Mouse (Mus musculus) cortical plate, adult 2 months (tissue): Measurements from ENCODE around the gene Hist1h3b. TPM values are rescaled to one million over a fixed set of nuclear protein-coding genes. Genes with fewer than 3 reads are reported as not detected.

Experiments
- H3K27ac ChIP-seq: fragments of 200-500 bp; 2 replicates; pipeline ENCODE4 v1.5.1; 2012; ENCODE audit warnings: low read length, control low read depth, inconsistent platforms; ENCODE audit not compliant: insufficient read depth
- H3K4me1 ChIP-seq: fragments of 200-500 bp; 2 replicates; pipeline ENCODE4 v1.6.1; 2011; ENCODE audit warnings: low read length; ENCODE audit not compliant: control insufficient read depth, insufficient read depth
- H3K4me3 ChIP-seq: fragments of 200-500 bp; 2 replicates; pipeline ENCODE4 v1.5.1; 2011; ENCODE audit warnings: mild to moderate bottlenecking, low read length, control low read depth; ENCODE audit not compliant: insufficient read depth
- CTCF ChIP-seq: fragments of 200-500 bp; IDR thresholded peaks from 2 replicates; pipeline ENCODE4 v1.5.1; 2011; ENCODE audit warnings: mild to moderate bottlenecking, control low read depth, low read length; ENCODE audit not compliant: insufficient read depth; ENCODE audit errors: extremely low read depth
- POLR2A ChIP-seq: fragments of 200-500 bp; IDR thresholded peaks from 2 replicates; pipeline ENCODE4 v1.6.1; 2011; ENCODE audit warnings: mild to moderate bottlenecking, low read length, control low read depth; ENCODE audit not compliant: insufficient read depth; ENCODE audit errors: extremely low read depth
- polyA plus RNA-seq: library from polyadenylated mRNA; depleted of rRNA; stranded (reverse); fragments of >200 nt; gene quantifications from 2 replicates; pipeline ENCODE4 v1.2.3, GENCODE M21; 2012

Gene Hist1h3b
- polyA plus RNA-seq, 1 experiment: 0.77 TPM

DNA sequence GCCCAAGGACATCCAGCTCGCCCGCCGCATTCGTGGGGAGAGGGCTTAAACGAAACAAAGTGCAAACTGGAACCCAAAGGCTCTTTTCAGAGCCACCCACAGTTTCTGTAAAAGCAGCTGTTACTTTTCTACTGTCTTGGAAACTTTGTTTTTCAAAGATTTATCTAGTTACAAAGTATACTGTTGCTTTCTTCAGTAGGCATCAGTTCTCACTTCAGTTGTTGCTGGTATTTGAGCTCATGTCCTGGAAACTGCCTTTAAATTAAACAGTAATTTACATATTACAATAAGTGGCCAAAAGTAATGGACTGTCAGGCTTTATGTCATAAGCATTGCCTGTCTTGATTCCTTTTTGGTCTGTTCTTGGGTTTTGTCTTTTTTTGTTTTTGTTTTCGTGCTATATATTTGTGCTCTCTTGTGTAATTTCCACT is 690 bp downstream of the Hist1h3b start:
- Histone ChIP-seq H3K4me3 (no peak overlapping the region), H3K4me1 (no peaks in the 10 kb centered on the region), H3K27ac (no peak overlapping the region)
- TF ChIP-seq POLR2A (no peak), CTCF (no peak)

DNA sequence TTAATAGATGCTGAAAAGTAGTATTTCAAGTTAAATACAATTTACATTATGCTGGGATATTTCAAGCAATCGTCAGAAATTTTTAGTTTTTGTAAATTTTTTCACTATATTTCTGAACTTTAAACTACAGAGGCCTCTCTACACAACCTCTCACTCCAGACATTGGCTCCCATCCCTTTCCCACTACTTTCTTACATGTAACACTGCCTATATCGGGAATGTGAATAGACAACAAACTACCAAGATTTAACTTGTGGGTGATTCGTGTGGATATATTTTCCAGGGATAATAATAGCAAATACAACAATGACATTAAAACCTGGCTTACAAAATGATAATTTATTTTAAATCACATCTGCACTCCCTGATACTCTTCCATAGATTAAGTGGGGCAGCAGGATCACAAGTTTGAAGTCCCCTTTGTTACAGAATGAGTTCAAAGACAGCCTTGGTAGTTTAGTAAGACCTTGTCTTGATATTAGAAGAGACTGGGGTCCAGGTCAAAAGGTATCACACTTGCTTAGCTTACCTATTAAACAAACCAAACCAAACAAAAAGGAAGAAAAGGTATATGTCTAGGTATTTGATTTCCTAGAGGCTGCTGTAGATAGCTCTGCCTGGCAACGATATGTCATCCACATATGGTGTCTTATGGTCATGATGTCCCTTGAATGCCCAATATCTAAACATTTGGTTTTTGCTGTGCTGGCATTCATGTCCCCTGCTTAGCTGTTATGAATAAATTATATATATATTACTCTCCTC is 1.4 kb downstream of the Hist1h3b start:
- TF ChIP-seq POLR2A (no peak), CTCF (no peak)
- no peak overlapping the region for H3K4me3 ChIP-seq
- H3K4me1 ChIP-seq: no peaks in the 10 kb centered on the region

DNA sequence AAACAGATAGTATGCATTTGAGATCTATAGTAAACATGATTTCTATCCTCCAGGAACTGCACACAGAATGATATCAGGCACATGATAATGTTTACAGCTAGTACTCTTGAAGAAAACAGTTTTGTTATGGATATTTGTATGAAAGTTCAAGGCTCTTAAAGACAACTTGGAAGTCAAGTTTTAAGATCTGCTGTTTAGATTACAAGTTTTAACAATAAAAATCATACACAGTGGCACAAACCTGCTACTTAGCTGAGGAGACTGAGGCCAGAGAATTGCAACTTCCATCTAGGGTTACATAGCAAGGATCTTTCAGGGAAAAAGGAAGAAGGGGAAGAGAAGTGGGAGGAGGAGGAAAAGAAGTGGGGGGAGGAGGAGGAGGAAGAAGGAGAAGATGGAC is 2.9 kb downstream of the Hist1h3b start:
- TF ChIP-seq POLR2A (no peak), CTCF (no peak)
- Histone ChIP-seq H3K4me3 (no peak overlapping the region), H3K27ac (no peak overlapping the region), H3K4me1 (no peaks in the 10 kb centered on the region)

More for the DNA sequence above, 1.4 kb downstream of the Hist1h3b start:
- H3K27ac ChIP-seq: no peak overlapping the region

DNA sequence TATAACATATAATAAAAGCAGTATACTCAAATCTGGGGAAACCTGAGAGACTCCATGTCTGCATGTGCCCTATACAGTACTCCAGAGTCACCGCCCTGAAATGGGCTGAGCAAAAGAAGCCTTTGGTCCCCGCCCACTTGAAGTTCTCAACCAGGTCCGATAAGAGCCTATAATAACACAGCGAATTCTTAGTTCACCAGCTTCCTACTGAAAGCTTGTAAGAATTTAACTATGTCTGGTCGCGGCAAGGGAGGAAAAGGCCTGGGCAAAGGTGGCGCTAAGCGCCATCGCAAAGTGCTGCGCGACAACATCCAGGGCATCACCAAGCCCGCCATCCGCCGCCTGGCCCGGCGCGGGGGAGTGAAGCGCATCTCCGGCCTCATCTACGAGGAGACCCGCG is 4.7 kb downstream of the Hist1h3b start, which contains the start of gene Hist1h4b:
TSS of gene Hist1h4b (plus strand) at position 224 of the 400 bp plus-strand sequence.
- Histone ChIP-seq H3K4me3 (peak within 1 kb of the TSS; percentile 51), H3K27ac (peak within 1 kb of the TSS; percentile 32), H3K4me1 (no peaks in the 10 kb centered on the region)
- TF ChIP-seq POLR2A: peak; percentile 93
- no peak for TF ChIP-seq CTCF

DNA sequence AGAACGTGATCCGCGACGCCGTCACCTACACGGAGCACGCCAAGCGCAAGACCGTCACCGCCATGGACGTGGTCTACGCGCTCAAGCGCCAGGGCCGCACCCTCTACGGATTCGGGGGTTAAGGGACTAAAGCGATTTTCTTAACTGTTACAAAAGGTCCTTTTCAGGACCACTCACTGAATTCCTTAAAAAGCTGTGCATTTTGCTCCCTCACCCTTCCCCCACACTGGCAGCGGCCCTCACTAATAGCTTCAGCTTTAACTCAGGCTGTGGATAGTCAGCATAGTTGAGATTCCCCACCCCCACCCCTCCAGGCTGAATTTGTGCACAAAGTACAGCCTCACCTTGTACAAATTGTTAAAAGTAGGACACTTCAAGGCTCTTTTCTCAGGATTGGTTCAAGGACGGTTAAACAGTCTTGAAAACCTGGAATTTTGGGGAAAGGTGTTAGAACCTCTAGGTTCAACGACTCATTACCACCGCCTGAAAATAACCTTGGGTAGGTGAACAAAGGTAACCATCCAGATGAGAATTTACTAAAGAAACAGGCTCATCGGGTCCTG is 5.2 kb downstream of the Hist1h3b start:
- H3K27ac ChIP-seq: peak overlapping the region; percentile 32
- peak overlapping the region; percentile 51 for H3K4me3 ChIP-seq
- TF ChIP-seq POLR2A: no peak
- TF ChIP-seq CTCF: no peak

DNA sequence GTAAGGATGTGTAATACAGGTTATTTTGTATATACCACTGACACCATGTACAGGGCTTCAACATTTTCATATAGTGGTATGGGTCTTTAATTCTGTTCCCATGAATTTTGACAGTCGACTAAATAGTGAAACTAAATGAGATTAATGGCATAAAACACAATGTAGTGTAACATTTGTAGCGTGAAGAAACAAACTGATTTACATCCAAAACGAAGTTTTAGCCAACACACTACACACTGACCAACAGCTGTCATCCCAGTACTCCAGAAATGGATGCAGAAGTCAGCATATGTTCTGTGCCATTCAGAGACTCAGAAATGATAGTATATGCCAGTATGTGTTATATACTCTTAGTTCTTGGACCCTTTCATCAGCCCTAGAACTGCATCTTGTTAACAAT is 5.9 kb downstream of the Hist1h3b start:
- H3K4me1 ChIP-seq: no peaks in the 10 kb centered on the region
- no peak for TF ChIP-seq POLR2A
- TF ChIP-seq CTCF: no peak
- H3K27ac ChIP-seq: no peak overlapping the region
- no peak overlapping the region for H3K4me3 ChIP-seq

More for the DNA sequence above, 5.2 kb downstream of the Hist1h3b start:
- H3K4me1 ChIP-seq: no peaks in the 10 kb centered on the region

DNA sequence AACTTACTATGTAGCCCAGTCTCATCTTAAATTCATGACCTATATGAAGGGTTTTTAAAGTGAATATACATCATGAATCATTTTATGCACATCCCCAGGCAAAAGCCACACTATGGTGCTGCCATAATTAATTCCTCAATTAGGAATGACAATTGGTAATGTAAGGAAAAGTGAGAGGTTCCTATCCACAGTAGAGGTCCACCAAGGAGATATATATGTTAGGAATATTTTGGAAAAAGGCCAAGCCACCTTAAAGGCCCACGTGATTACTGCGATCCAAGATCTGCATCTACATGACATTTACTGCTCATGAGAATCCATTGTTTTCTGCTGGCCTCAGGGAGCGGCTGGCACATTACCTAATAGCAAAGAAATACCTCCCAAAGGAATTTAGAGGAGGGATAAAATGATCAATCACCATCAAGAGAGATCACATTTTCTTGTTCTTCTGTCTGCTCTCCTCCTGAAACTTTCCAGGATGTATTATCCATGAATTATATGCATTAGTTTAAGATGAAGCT is 7.2 kb downstream of the Hist1h3b start:
- H3K27ac ChIP-seq: no peak overlapping the region
- no peak overlapping the region for H3K4me3 ChIP-seq
- no peaks in the 10 kb centered on the region for H3K4me1 ChIP-seq
- no peak for TF ChIP-seq POLR2A
- no peak for TF ChIP-seq CTCF

DNA sequence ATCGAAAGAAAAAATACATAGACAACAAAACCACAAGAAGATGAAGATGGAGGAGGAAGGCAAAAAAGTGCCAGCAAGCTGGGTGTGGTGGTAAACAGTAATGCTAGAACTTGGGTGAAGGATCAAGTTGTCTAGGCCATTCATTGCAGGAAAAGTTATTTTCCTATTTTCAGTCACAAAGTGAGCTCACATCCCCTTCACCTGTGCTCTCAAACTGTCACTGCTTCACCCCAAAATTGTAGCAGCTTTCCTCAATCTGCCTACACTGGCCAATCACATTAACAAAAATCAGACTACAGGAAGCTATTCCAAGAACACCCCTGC is 7.8 kb downstream of the Hist1h3b start:
- Histone ChIP-seq H3K27ac (no peak overlapping the region), H3K4me3 (no peak overlapping the region), H3K4me1 (no peaks in the 10 kb centered on the region)
- TF ChIP-seq POLR2A (no peak), CTCF (no peak)

DNA sequence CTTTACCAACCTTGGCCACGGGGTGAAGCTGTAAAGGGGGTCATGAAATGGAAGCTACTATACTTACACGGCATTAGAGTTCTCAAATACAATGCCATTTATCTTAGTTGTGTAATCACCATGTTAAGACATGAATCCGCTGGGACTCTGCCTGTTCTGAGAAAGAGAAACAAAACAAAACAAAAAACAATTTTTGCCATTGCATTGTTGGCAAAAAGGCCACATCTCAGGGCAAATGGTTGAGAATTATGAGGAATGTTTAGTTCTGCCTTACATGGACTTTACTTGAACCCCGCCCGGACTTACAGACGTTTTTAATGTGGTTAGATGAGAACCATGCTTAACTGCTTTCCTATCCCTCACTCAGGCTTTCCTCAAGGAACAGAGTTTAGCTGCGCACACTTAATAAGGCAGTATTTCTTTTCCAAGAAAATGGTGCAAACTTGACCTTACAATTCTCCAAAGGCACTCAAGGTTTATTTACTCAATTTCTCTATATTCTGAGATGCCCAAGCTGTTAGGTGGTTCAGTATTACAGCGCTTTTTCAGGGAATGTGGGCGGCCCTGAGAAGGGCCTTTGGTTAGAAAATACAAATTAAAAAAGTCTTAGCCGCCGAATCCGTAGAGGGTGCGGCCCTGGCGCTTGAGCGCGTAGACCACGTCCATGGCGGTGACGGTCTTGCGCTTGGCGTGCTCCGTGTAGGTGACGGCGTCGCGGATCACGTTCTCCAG is 8.3 kb downstream of the Hist1h3b start:
- Histone ChIP-seq H3K4me3 (peak overlapping the region; percentile 36), H3K27ac (peak overlapping the region; percentile 57; the same call in 1 of the 2 replicates), H3K4me1 (no peaks in the 10 kb centered on the region)
- TF ChIP-seq CTCF (no peak), POLR2A (no peak)
